Mouse (Mus musculus): ENCODE results near the gene Jak3. TPM values are rescaled to one million over a fixed set of nuclear protein-coding genes. Genes with fewer than 3 reads are reported as not detected.
"Not testable (repeated sequence)": the region's sequence is repeated elsewhere in the genome, so short reads cannot be mapped to it uniquely, and the experiment has no call there.

The Jak3 gene
- polyA plus RNA-seq, 1 experiment from 2014 or later: 0.99 TPM

- 6% methylated on average over 14 of the region's 16 CpGs for WGBS
- no peak for DNase-seq (ENCODE audit: low spot score)
- H3K9ac ChIP-seq (ENCODE audit: low read depth, low read length): no peak overlapping the region
- no peaks in the 10 kb centered on the region; the same call in 1 of the 2 replicates for H3K27me3 ChIP-seq (ENCODE audit: control insufficient read depth, insufficient read depth, low read length)
- peak; percentile 7; the same call in 1 of the 2 replicates for ATAC-seq (ENCODE audit: low FRiP score)
- no peaks in the 10 kb centered on the region for H3K36me3 ChIP-seq (ENCODE audit: control insufficient read depth, insufficient read depth, low read length)
- H3K4me2 ChIP-seq (replicated peaks; ENCODE audit: low read depth, low read length): peak overlapping the region; percentile 55
- H3K4me1 ChIP-seq (replicated peaks; ENCODE audit: control insufficient read depth, insufficient read depth, low read length): 0 out of 2 replicates have a peak, but pooled peaks cover 8% of the 10 kb centered on the region
- peak overlapping the region; percentile 22 for H3K4me3 ChIP-seq (ENCODE audit: low read depth, low read length)
- H3K27ac ChIP-seq (ENCODE audit: low read depth, low read length): peak overlapping the region; percentile 6; the same call in 1 of the 2 replicates
- no peaks in the 10 kb centered on the region for H3K9me3 ChIP-seq (ENCODE audit: control insufficient read depth, low read length)
Observed at GRCm38 (mm10) chr8:71728826-71729620, 52.9 kb downstream of the Jak3 start.

GRCm38 (mm10) chr8:71731652-71732230, 55.6 kb downstream of the Jak3 start:
- ATAC-seq (ENCODE audit: low FRiP score) (no peak), DNase-seq (ENCODE audit: low spot score) (no peak)
- H3K27ac ChIP-seq (ENCODE audit: low read depth, low read length): no peak overlapping the region
- H3K4me2 ChIP-seq (replicated peaks; ENCODE audit: low read depth, low read length): no peak overlapping the region
- no peak overlapping the region for H3K9ac ChIP-seq (ENCODE audit: low read depth, low read length)
- H3K4me1 ChIP-seq (replicated peaks; ENCODE audit: control insufficient read depth, insufficient read depth, low read length): no peaks in the 10 kb centered on the region
- no peak overlapping the region for H3K4me3 ChIP-seq (ENCODE audit: low read depth, low read length)
- no peaks in the 10 kb centered on the region for H3K9me3 ChIP-seq (ENCODE audit: control insufficient read depth, low read length)
- no peaks in the 10 kb centered on the region for H3K27me3 ChIP-seq (ENCODE audit: control insufficient read depth, insufficient read depth, low read length)
- no peaks in the 10 kb centered on the region for H3K36me3 ChIP-seq (ENCODE audit: control insufficient read depth, insufficient read depth, low read length)
- WGBS: 54% methylated on average over 3 of the region's 3 CpGs

DNA sequence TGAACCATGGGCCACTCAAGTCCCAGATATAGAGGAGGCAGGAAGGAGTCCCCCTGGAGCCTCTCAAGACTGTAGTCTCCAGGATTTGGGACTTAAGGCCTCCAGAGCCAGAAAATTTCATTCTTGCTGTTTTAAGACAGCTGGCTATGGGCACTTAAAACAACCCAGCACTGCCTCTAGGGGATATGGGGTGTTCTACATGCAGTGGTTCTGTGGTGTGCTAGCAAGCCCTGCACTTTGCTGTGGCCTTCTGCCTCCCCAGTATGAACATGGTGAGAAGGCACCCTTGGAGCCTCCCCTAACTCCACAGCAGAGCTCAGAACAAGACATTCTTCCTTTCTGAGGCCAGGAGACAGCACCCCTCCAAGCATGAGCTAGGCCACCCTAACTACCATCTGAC, 62.2 kb downstream of the Jak3 start:
- not testable (repeated sequence) for H3K36me3 ChIP-seq (ENCODE audit: control insufficient read depth, insufficient read depth, low read length); H3K4me2 ChIP-seq (replicated peaks; ENCODE audit: low read depth, low read length); DNase-seq (ENCODE audit: low spot score); ATAC-seq (ENCODE audit: low FRiP score); H3K4me1 ChIP-seq (replicated peaks; ENCODE audit: control insufficient read depth, insufficient read depth, low read length); H3K9me3 ChIP-seq (ENCODE audit: control insufficient read depth, low read length); H3K9ac ChIP-seq (ENCODE audit: low read depth, low read length); H3K27me3 ChIP-seq (ENCODE audit: control insufficient read depth, insufficient read depth, low read length); H3K27ac ChIP-seq (ENCODE audit: low read depth, low read length); H3K4me3 ChIP-seq (ENCODE audit: low read depth, low read length)

Other genes with a start within 250 kb of the Jak3 start
- gene Abhd8, start 212.6 kb upstream of the Jak3 start, polyA plus RNA-seq (2014; fragmentation: Nextera tagmentation; extraction: Ambion mirVana): 38.5 and 40.0 TPM in 2 replicates
- 231 and 239 TPM in 2 replicates for gene Mrpl34, start 211.3 kb upstream of the Jak3 start, polyA plus RNA-seq (2014; fragmentation: Nextera tagmentation; extraction: Ambion mirVana)
- gene Dda1, start 207.1 kb upstream of the Jak3 start, polyA plus RNA-seq (2014; fragmentation: Nextera tagmentation; extraction: Ambion mirVana): 143 and 155 TPM in 2 replicates
- gene Ano8, start 190.3 kb upstream of the Jak3 start, polyA plus RNA-seq (2014; fragmentation: Nextera tagmentation; extraction: Ambion mirVana): 5.1 and 5.8 TPM in 2 replicates
- 3.7 and 3.8 TPM in 2 replicates for gene Gtpbp3, start 188.2 kb upstream of the Jak3 start, polyA plus RNA-seq (2014; fragmentation: Nextera tagmentation; extraction: Ambion mirVana)
- 35.3 and 37.2 TPM in 2 replicates for gene Plvap, start 164.5 kb upstream of the Jak3 start, polyA plus RNA-seq (2014; fragmentation: Nextera tagmentation; extraction: Ambion mirVana)
- 0.51 and 0.71 TPM in 2 replicates for gene Ccdc194, start 150.6 kb upstream of the Jak3 start, polyA plus RNA-seq (2014; fragmentation: Nextera tagmentation; extraction: Ambion mirVana)
- 2.2 and 5.7 TPM in 2 replicates for gene Bst2, start 138.8 kb upstream of the Jak3 start, polyA plus RNA-seq (2014; fragmentation: Nextera tagmentation; extraction: Ambion mirVana)
- 54.3 and 61.1 TPM in 2 replicates for gene Mvb12a, start 133.4 kb upstream of the Jak3 start, polyA plus RNA-seq (2014; fragmentation: Nextera tagmentation; extraction: Ambion mirVana)
- gene Tmem221, start 117.4 kb upstream of the Jak3 start, polyA plus RNA-seq (2014; fragmentation: Nextera tagmentation; extraction: Ambion mirVana): 0.28 and 0.47 TPM in 2 replicates
- not detected in 2 replicates for gene Nxnl1, start 109.7 kb upstream of the Jak3 start, polyA plus RNA-seq (2014; fragmentation: Nextera tagmentation; extraction: Ambion mirVana)
- gene Slc27a1, start 107.4 kb upstream of the Jak3 start, polyA plus RNA-seq (2014; fragmentation: Nextera tagmentation; extraction: Ambion mirVana): 13.7 and 18.2 TPM in 2 replicates
- 228 TPM in 2 replicates for gene Pgls, start 84.1 kb upstream of the Jak3 start, polyA plus RNA-seq (2014; fragmentation: Nextera tagmentation; extraction: Ambion mirVana)
- 3.3 and 3.6 TPM in 2 replicates for gene Fam129c, start 78.6 kb upstream of the Jak3 start, polyA plus RNA-seq (2014; fragmentation: Nextera tagmentation; extraction: Ambion mirVana)
- gene Colgalt1, start 65.3 kb upstream of the Jak3 start, polyA plus RNA-seq (2014; fragmentation: Nextera tagmentation; extraction: Ambion mirVana): 41.3 and 42.5 TPM in 2 replicates
- gene Unc13a, start 4.5 kb upstream of the Jak3 start, polyA plus RNA-seq (2014; fragmentation: Nextera tagmentation; extraction: Ambion mirVana): 7.3 and 9.1 TPM in 2 replicates
- gene Insl3, start 12.9 kb downstream of the Jak3 start, polyA plus RNA-seq (2014; fragmentation: Nextera tagmentation; extraction: Ambion mirVana): 0.35 and 0.37 TPM in 2 replicates
- gene B3gnt3, start 25.5 kb downstream of the Jak3 start, polyA plus RNA-seq (2014; fragmentation: Nextera tagmentation; extraction: Ambion mirVana): 0.36 and 0.45 TPM in 2 replicates
- 13.6 and 15.0 TPM in 2 replicates for gene Fcho1, start 49.4 kb downstream of the Jak3 start, polyA plus RNA-seq (2014; fragmentation: Nextera tagmentation; extraction: Ambion mirVana)
- gene Zfp709, start 205.7 kb downstream of the Jak3 start, polyA plus RNA-seq (2014; fragmentation: Nextera tagmentation; extraction: Ambion mirVana): 6.6 and 8.2 TPM in 2 replicates
- 9.1 and 12.4 TPM in 2 replicates for gene Zfp882, start 232.3 kb downstream of the Jak3 start, polyA plus RNA-seq (2014; fragmentation: Nextera tagmentation; extraction: Ambion mirVana)
- 40.2 and 43.5 TPM in 2 replicates for gene Zfp617, start 232.3 kb downstream of the Jak3 start, polyA plus RNA-seq (2014; fragmentation: Nextera tagmentation; extraction: Ambion mirVana)

Measured in hindbrain, embryonic 11.5 days (tissue).